Mouse (Mus musculus): ENCODE measurements at regions not wholly inside any gene's neighbourhood (a gene's known extent, or its start where the extent isn't known, plus 50 kb on each side); places are given as distances from the start of the nearest gene placed in this dataset.

DNA sequence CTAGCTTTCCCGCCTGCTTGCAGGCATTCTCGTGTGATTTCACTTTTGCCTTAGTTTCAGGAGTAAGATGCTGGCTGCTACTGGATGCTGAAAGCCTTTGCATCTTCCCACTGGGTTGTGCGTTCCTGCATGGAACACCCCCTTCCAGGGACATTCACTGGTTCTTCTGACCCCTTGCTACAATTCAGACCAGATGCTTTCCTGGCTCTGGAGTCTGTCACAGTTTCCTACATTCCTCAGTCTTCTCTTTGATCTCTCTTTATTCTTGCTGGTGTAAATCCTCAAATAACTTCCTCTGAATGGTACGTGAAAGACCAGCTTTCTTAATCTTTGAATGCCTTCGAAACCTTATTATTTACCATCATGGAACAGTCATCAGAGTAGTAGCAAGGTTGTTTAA, 206.7 kb upstream of the F930015N05Rik start:
- H3K4me2 ChIP-seq (ENCODE audit: low read length): no peak overlapping the region
- ATAC-seq (ENCODE audit: low FRiP score, low TSS enrichment) (no peak), DNase-seq (no peak)
- H3K27me3 ChIP-seq (ENCODE audit: control insufficient read depth, insufficient read depth, low read length): 0 out of 2 replicates have a peak, but pooled peaks cover 2% of the 10 kb centered on the region
- WGBS: 64% methylated on average over 5 of the region's 5 CpGs
- H3K4me3 ChIP-seq (replicated peaks; ENCODE audit: low read depth, low read length): no peak overlapping the region
- H3K9ac ChIP-seq (replicated peaks; ENCODE audit: low read length): no peak overlapping the region
- H3K27ac ChIP-seq (replicated peaks; ENCODE audit: low read depth, low read length): no peak overlapping the region
- H3K36me3 ChIP-seq (ENCODE audit: control insufficient read depth, insufficient read depth, low read length): no peaks in the 10 kb centered on the region
- H3K4me1 ChIP-seq (ENCODE audit: control insufficient read depth, insufficient read depth, low read length): no peaks in the 10 kb centered on the region; the same call in 1 of the 2 replicates
- H3K9me3 ChIP-seq (ENCODE audit: control insufficient read depth, low read length): no peaks in the 10 kb centered on the region

DNA sequence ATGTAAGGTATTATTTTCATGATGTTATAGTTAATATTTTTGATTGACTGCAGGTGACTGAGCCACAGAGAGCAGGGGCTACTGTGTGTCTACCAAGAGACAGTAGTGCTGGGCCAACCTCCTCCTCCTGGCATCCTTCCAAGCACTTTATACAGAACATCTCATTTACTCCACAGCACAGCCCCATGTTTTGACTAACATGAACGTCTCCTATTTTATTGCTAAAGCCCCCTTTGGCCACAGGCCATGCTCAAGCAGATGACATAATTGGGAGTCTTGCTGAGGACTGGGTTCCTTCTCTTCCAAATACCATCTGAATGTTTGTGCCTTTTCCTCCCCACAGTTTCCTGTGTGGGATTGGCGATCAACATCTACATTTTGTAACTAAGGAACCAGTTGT, 211.5 kb upstream of the F930015N05Rik start:
- Histone ChIP-seq H3K36me3 (ENCODE audit: control insufficient read depth, insufficient read depth, low read length) (no peaks in the 10 kb centered on the region), H3K27ac (replicated peaks; ENCODE audit: low read depth, low read length) (no peak overlapping the region), H3K9me3 (ENCODE audit: control insufficient read depth, low read length) (no peaks in the 10 kb centered on the region), H3K4me2 (ENCODE audit: low read length) (no peak overlapping the region), H3K9ac (replicated peaks; ENCODE audit: low read length) (no peak overlapping the region), H3K4me1 (ENCODE audit: control insufficient read depth, insufficient read depth, low read length) (no peaks in the 10 kb centered on the region), H3K27me3 (ENCODE audit: control insufficient read depth, insufficient read depth, low read length) (0 out of 2 replicates have a peak, but pooled peaks cover 1% of the 10 kb centered on the region), H3K4me3 (replicated peaks; ENCODE audit: low read depth, low read length) (no peak overlapping the region)
- 68% methylated on average over 2 of the region's 2 CpGs for WGBS
- DNase-seq (peak; percentile 18), ATAC-seq (ENCODE audit: low FRiP score, low TSS enrichment) (no peak)

DNA sequence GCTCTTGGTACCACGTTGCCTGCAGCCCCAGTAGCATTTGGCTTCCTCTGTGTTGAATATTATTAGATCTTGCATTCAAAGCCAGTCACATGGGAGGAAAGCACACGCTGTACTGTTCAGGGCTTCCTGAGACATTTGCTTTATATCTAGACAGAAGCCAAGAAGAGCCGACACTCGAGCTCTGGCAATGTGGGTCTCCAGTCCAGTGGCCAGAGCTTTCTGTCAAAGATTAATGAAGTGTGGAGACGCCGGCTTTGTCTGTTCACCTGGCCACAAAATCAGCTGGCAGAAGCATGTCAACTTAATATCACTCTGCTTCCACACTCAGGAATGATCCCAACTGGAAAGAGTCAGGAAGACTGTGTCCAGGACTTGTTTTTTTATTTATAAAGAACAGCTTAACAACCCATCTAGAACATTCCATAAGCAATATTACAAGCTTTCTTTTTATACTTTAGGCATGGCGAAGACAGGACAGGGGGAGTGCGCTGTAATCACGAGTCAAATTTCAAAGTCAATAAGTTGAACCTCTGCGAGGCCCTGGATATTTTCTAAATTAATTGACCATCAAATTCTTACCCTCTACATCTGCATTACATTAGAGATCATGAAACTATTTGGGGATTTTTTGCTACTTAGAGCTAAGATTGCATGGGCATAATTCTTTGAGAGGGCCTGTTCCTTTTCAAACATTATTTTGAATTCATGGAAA, 214.3 kb upstream of the F930015N05Rik start:
- Histone ChIP-seq H3K27me3 (ENCODE audit: control insufficient read depth, insufficient read depth, low read length) (no peaks in the 10 kb centered on the region), H3K9me3 (ENCODE audit: control insufficient read depth, low read length) (no peaks in the 10 kb centered on the region), H3K4me2 (ENCODE audit: low read length) (no peak overlapping the region), H3K27ac (replicated peaks; ENCODE audit: low read depth, low read length) (no peak overlapping the region), H3K9ac (replicated peaks; ENCODE audit: low read length) (no peak overlapping the region), H3K4me1 (ENCODE audit: control insufficient read depth, insufficient read depth, low read length) (no peaks in the 10 kb centered on the region), H3K4me3 (replicated peaks; ENCODE audit: low read depth, low read length) (no peak overlapping the region), H3K36me3 (ENCODE audit: control insufficient read depth, insufficient read depth, low read length) (no peaks in the 10 kb centered on the region)
- DNase-seq (no peak), ATAC-seq (ENCODE audit: low FRiP score, low TSS enrichment) (no peak)
- 73% methylated on average over 10 of the region's 10 CpGs for WGBS

DNA sequence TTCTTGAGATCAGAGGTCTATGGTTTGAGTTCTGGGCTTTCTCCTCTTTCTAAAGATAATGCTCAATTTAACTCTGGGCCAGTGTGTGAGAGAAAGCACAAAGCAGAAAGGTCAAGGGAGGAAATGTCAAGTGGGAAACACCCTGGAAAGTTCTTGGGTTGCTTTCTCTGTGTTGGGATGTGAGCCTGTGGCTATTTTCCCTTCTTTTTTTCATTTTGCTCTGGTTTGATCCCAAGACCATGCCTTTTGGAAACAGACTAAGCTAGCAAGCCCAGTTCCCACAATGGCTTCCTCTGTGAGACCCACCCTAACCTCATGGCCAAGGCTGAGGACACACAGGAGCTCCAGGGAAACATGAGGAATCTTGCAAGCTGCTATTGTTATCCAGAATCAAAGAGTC, 216.4 kb upstream of the F930015N05Rik start:
- no peak overlapping the region for H3K9ac ChIP-seq (replicated peaks; ENCODE audit: low read length)
- H3K4me3 ChIP-seq (replicated peaks; ENCODE audit: low read depth, low read length): no peak overlapping the region
- DNase-seq (no peak), ATAC-seq (ENCODE audit: low FRiP score, low TSS enrichment) (no peak)
- H3K4me2 ChIP-seq (ENCODE audit: low read length): no peak overlapping the region
- H3K4me1 ChIP-seq (ENCODE audit: control insufficient read depth, insufficient read depth, low read length): no peaks in the 10 kb centered on the region
- no peaks in the 10 kb centered on the region for H3K36me3 ChIP-seq (ENCODE audit: control insufficient read depth, insufficient read depth, low read length)
- H3K9me3 ChIP-seq (ENCODE audit: control insufficient read depth, low read length): no peaks in the 10 kb centered on the region
- no peaks in the 10 kb centered on the region for H3K27me3 ChIP-seq (ENCODE audit: control insufficient read depth, insufficient read depth, low read length)
- no peak overlapping the region for H3K27ac ChIP-seq (replicated peaks; ENCODE audit: low read depth, low read length)

DNA sequence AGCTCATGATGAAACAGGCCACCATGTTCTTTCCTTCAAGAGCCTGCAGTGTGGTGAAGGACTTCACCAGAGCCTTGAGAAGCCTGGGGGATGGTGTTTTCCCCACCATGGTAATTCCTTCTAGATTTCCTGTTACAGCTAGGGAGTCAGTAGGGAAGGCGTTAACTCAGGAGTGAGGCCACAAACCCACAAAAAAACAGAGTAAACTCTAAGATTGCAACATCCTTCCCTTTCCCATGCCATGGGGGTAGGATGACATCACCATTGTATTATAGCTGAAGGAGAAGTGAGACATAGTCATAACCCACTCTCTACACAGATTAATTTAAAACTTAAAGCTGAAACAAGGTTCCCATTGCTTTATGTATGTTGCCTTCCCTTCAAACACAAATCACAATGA, 218.7 kb upstream of the F930015N05Rik start:
- Histone ChIP-seq H3K4me1 (ENCODE audit: control insufficient read depth, insufficient read depth, low read length) (no peaks in the 10 kb centered on the region), H3K9me3 (ENCODE audit: control insufficient read depth, low read length) (no peaks in the 10 kb centered on the region), H3K4me3 (replicated peaks; ENCODE audit: low read depth, low read length) (no peak overlapping the region), H3K4me2 (ENCODE audit: low read length) (no peak overlapping the region), H3K36me3 (ENCODE audit: control insufficient read depth, insufficient read depth, low read length) (no peaks in the 10 kb centered on the region), H3K27me3 (ENCODE audit: control insufficient read depth, insufficient read depth, low read length) (no peaks in the 10 kb centered on the region), H3K9ac (replicated peaks; ENCODE audit: low read length) (no peak overlapping the region), H3K27ac (replicated peaks; ENCODE audit: low read depth, low read length) (no peak overlapping the region)
- DNase-seq (no peak), ATAC-seq (ENCODE audit: low FRiP score, low TSS enrichment) (no peak)
- 90% methylated on average over 1 of the region's 1 CpGs for WGBS

DNA sequence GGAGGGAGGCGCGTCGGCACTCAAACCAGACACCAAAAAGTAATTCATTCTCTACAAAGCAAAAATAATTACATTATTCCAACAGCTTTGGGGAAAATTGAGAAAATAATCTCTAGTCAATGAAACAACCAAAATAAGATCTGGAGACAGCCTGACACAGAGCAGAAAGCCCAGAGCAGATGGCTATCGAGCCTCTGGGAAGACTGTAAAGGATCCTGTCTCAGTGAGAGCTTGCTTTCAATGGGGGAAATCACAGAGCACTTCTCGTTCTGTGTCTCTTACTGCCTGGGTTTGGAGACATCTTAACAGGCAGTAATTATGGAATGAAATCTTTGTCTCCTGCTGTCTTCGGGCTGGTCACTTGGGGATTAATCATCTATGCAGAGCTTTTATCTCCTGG, 226.7 kb upstream of the F930015N05Rik start:
- peaks cover 3% of the 10 kb centered on the region; the same call in 1 of the 2 replicates for H3K27me3 ChIP-seq (ENCODE audit: control insufficient read depth, insufficient read depth, low read length)
- no peaks in the 10 kb centered on the region for H3K36me3 ChIP-seq (ENCODE audit: control insufficient read depth, insufficient read depth, low read length)
- H3K4me2 ChIP-seq (ENCODE audit: low read length): no peak overlapping the region
- ATAC-seq (ENCODE audit: low FRiP score, low TSS enrichment): no peak
- H3K4me1 ChIP-seq (ENCODE audit: control insufficient read depth, insufficient read depth, low read length): peaks cover 4% of the 10 kb centered on the region; the same call in 1 of the 2 replicates
- H3K27ac ChIP-seq (replicated peaks; ENCODE audit: low read depth, low read length): no peak overlapping the region
- no peaks in the 10 kb centered on the region for H3K9me3 ChIP-seq (ENCODE audit: control insufficient read depth, low read length)
- no peak overlapping the region for H3K4me3 ChIP-seq (replicated peaks; ENCODE audit: low read depth, low read length)
- no peak overlapping the region for H3K9ac ChIP-seq (replicated peaks; ENCODE audit: low read length)
- peak; percentile 24 for DNase-seq
- WGBS: 14% methylated on average over 6 of the region's 6 CpGs

DNA sequence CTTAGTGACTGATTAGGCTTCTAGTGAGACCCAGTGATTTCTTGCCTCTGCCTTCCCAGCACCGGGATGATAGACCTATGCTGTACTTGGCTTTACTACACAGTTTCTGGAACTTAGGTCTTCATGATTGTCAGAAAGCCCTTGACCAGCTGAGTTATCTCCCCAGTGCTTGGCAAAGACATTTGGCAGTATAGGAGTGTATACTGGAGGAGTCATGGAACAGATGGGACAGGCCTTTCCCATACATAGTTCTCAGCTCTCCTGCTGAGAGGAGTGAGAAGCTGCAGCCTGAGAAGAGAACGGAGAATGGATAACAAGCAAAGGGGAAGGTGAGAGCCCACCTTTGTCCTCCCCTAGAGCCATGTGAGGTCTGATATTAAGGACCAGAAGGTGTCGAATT, 230.6 kb upstream of the F930015N05Rik start:
- no peaks in the 10 kb centered on the region; the same call in 1 of the 2 replicates for H3K9me3 ChIP-seq (ENCODE audit: control insufficient read depth, low read length)
- WGBS: 87% methylated on average over 3 of the region's 3 CpGs
- H3K27me3 ChIP-seq (ENCODE audit: control insufficient read depth, insufficient read depth, low read length): peaks cover 3% of the 10 kb centered on the region; the same call in 1 of the 2 replicates
- no peak overlapping the region for H3K27ac ChIP-seq (replicated peaks; ENCODE audit: low read depth, low read length)
- peaks cover 4% of the 10 kb centered on the region; the same call in 1 of the 2 replicates for H3K4me1 ChIP-seq (ENCODE audit: control insufficient read depth, insufficient read depth, low read length)
- ATAC-seq (ENCODE audit: low FRiP score, low TSS enrichment) (no peak), DNase-seq (no peak)
- no peak overlapping the region for H3K4me2 ChIP-seq (ENCODE audit: low read length)
- no peaks in the 10 kb centered on the region for H3K36me3 ChIP-seq (ENCODE audit: control insufficient read depth, insufficient read depth, low read length)
- H3K4me3 ChIP-seq (replicated peaks; ENCODE audit: low read depth, low read length): no peak overlapping the region
- no peak overlapping the region for H3K9ac ChIP-seq (replicated peaks; ENCODE audit: low read length)

DNA sequence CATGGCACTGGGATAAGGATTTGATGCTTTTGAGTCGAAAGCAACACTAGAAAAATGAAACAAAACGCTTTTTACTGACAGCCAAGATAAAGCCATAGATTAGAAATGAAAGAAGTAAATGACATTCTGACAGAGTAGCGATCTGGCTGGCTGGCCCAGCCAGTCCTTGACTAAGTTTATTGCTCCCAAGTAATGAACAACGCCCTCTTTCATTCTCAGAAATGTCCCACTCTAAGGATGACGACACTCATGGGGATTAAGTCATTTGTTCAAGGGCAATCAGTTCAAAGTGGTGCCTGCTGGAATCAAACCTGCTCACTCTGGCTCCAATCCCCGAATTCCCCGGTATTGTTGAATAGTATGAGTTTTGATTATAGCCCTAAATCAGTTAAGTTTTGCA, 231.1 kb upstream of the F930015N05Rik start:
- Histone ChIP-seq H3K4me2 (ENCODE audit: low read length) (no peak overlapping the region), H3K27me3 (ENCODE audit: control insufficient read depth, insufficient read depth, low read length) (peaks cover 3% of the 10 kb centered on the region; the same call in 1 of the 2 replicates), H3K27ac (replicated peaks; ENCODE audit: low read depth, low read length) (no peak overlapping the region), H3K4me1 (ENCODE audit: control insufficient read depth, insufficient read depth, low read length) (peaks cover 4% of the 10 kb centered on the region; the same call in 1 of the 2 replicates), H3K36me3 (ENCODE audit: control insufficient read depth, insufficient read depth, low read length) (no peaks in the 10 kb centered on the region), H3K4me3 (replicated peaks; ENCODE audit: low read depth, low read length) (no peak overlapping the region), H3K9ac (replicated peaks; ENCODE audit: low read length) (no peak overlapping the region), H3K9me3 (ENCODE audit: control insufficient read depth, low read length) (no peaks in the 10 kb centered on the region; the same call in 1 of the 2 replicates)
- WGBS: 60% methylated on average over 7 of the region's 7 CpGs
- ATAC-seq (ENCODE audit: low FRiP score, low TSS enrichment) (no peak), DNase-seq (no peak)

DNA sequence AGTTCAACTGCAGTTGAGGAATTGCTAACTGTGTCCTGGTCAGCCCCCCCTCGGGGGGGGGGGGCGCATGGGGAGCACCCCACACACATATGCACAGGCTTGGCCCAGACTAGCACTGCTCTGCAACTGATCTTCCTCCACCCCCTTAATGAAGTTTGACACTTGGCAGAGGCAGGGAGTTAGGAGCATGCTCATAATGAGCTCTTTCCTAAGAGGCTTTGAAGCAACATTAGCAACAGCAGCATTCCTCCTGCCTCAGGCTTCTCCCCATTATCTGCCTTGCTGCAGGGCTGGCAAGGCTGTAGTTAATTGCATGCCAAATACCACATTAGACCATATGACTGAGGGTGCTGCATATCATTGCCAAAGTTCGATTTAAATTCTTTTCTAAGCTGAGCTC, 235.4 kb upstream of the F930015N05Rik start:
- Histone ChIP-seq H3K4me2 (ENCODE audit: low read length) (no peak overlapping the region), H3K27ac (replicated peaks; ENCODE audit: low read depth, low read length) (no peak overlapping the region), H3K4me1 (ENCODE audit: control insufficient read depth, insufficient read depth, low read length) (no peaks in the 10 kb centered on the region), H3K9ac (replicated peaks; ENCODE audit: low read length) (no peak overlapping the region), H3K36me3 (ENCODE audit: control insufficient read depth, insufficient read depth, low read length) (no peaks in the 10 kb centered on the region), H3K9me3 (ENCODE audit: control insufficient read depth, low read length) (no peaks in the 10 kb centered on the region; the same call in 1 of the 2 replicates), H3K27me3 (ENCODE audit: control insufficient read depth, insufficient read depth, low read length) (no peaks in the 10 kb centered on the region), H3K4me3 (replicated peaks; ENCODE audit: low read depth, low read length) (no peak overlapping the region)
- DNase-seq (peak; percentile 50), ATAC-seq (ENCODE audit: low FRiP score, low TSS enrichment) (no peak)
- 52% methylated on average over 3 of the region's 3 CpGs for WGBS
